Mouse (Mus musculus): ENCODE measurements around the gene Clmn. TPM values are rescaled to one million over a fixed set of nuclear protein-coding genes. Genes with fewer than 3 reads are reported as not detected.

Clmn gene
- polyA plus RNA-seq, 1 experiment from 2014 or later, result 0.79 TPM

DNA sequence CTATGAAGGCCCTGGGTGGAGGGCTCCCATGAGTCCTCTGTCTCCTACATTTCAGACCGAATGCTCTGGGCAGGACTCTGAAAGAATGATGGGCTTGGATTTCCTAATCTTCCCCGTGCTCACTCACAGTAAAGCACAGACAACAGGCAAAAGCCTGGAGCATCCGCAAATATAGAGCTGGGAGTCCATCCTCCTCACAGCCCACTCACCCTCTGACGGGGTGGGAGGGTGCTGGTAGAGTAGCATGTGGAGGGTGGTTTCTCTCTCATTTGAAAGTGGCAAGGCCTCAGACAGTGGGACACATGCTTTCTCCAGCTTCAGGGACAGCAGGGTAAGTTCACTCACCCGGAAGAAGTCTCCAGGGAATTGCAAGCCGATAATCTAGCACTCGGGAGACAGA, 21.2 kb upstream of the Clmn start:
- no peak for ATAC-seq (ENCODE audit: low read depth)
- no peaks in the 10 kb centered on the region for H3K36me3 ChIP-seq (ENCODE audit: control insufficient read depth, insufficient read depth, low read length)

GRCm38 (mm10) chr12:104882533-104882932, 17.7 kb upstream of the Clmn start:
- Histone ChIP-seq H3K4me2 (ENCODE audit: low read depth, low read length) (no peak overlapping the region), H3K27me3 (ENCODE audit: control insufficient read depth, insufficient read depth, low read length) (no peaks in the 10 kb centered on the region), H3K27ac (ENCODE audit: low read depth, low read length) (no peak overlapping the region), H3K4me1 (ENCODE audit: control insufficient read depth, insufficient read depth, low read length) (no peaks in the 10 kb centered on the region), H3K4me3 (ENCODE audit: low read depth, low read length) (no peak overlapping the region), H3K9me3 (ENCODE audit: control insufficient read depth, low read length) (no peaks in the 10 kb centered on the region), H3K9ac (replicated peaks; ENCODE audit: low read depth, low read length) (no peak overlapping the region), H3K36me3 (ENCODE audit: control insufficient read depth, insufficient read depth, low read length) (no peaks in the 10 kb centered on the region)
- ATAC-seq (ENCODE audit: low read depth), result no peak
- WGBS, result 59% methylated on average over 5 of the region's 5 CpGs

More for the DNA sequence above, 21.2 kb upstream of the Clmn start:
- H3K4me2 ChIP-seq (ENCODE audit: low read depth, low read length), result no peak overlapping the region
- no peak overlapping the region for H3K27ac ChIP-seq (ENCODE audit: low read depth, low read length)
- H3K4me3 ChIP-seq (ENCODE audit: low read depth, low read length), result no peak overlapping the region
- H3K27me3 ChIP-seq (ENCODE audit: control insufficient read depth, insufficient read depth, low read length), result no peaks in the 10 kb centered on the region
- no peaks in the 10 kb centered on the region for H3K4me1 ChIP-seq (ENCODE audit: control insufficient read depth, insufficient read depth, low read length)
- WGBS, result 81% methylated on average over 7 of the region's 7 CpGs
- no peaks in the 10 kb centered on the region for H3K9me3 ChIP-seq (ENCODE audit: control insufficient read depth, low read length)
- no peak overlapping the region for H3K9ac ChIP-seq (replicated peaks; ENCODE audit: low read depth, low read length)

GRCm38 (mm10) chr12:104882061-104882460, 17.2 kb upstream of the Clmn start:
- no peak overlapping the region for H3K4me2 ChIP-seq (ENCODE audit: low read depth, low read length)
- H3K27ac ChIP-seq (ENCODE audit: low read depth, low read length), result no peak overlapping the region
- no peak overlapping the region for H3K4me3 ChIP-seq (ENCODE audit: low read depth, low read length)
- ATAC-seq (ENCODE audit: low read depth), result no peak
- no peaks in the 10 kb centered on the region for H3K9me3 ChIP-seq (ENCODE audit: control insufficient read depth, low read length)
- H3K4me1 ChIP-seq (ENCODE audit: control insufficient read depth, insufficient read depth, low read length), result no peaks in the 10 kb centered on the region
- H3K9ac ChIP-seq (replicated peaks; ENCODE audit: low read depth, low read length), result no peak overlapping the region
- H3K36me3 ChIP-seq (ENCODE audit: control insufficient read depth, insufficient read depth, low read length), result no peaks in the 10 kb centered on the region
- 67% methylated on average over 2 of the region's 2 CpGs for WGBS
- H3K27me3 ChIP-seq (ENCODE audit: control insufficient read depth, insufficient read depth, low read length), result no peaks in the 10 kb centered on the region

GRCm38 (mm10) chr12:104881518-104882060, 16.7 kb upstream of the Clmn start:
- Histone ChIP-seq H3K9me3 (ENCODE audit: control insufficient read depth, low read length) (no peaks in the 10 kb centered on the region), H3K27ac (ENCODE audit: low read depth, low read length) (no peak overlapping the region), H3K9ac (replicated peaks; ENCODE audit: low read depth, low read length) (no peak overlapping the region), H3K4me1 (ENCODE audit: control insufficient read depth, insufficient read depth, low read length) (no peaks in the 10 kb centered on the region), H3K36me3 (ENCODE audit: control insufficient read depth, insufficient read depth, low read length) (no peaks in the 10 kb centered on the region), H3K4me2 (ENCODE audit: low read depth, low read length) (no peak overlapping the region), H3K27me3 (ENCODE audit: control insufficient read depth, insufficient read depth, low read length) (no peaks in the 10 kb centered on the region), H3K4me3 (ENCODE audit: low read depth, low read length) (no peak overlapping the region)
- 85% methylated on average over 4 of the region's 4 CpGs for WGBS
- no peak for ATAC-seq (ENCODE audit: low read depth)

GRCm38 (mm10) chr12:104880367-104880766, 15.5 kb upstream of the Clmn start:
- Histone ChIP-seq H3K9ac (replicated peaks; ENCODE audit: low read depth, low read length) (no peak overlapping the region), H3K27ac (ENCODE audit: low read depth, low read length) (no peak overlapping the region), H3K4me2 (ENCODE audit: low read depth, low read length) (no peak overlapping the region), H3K27me3 (ENCODE audit: control insufficient read depth, insufficient read depth, low read length) (no peaks in the 10 kb centered on the region), H3K4me3 (ENCODE audit: low read depth, low read length) (no peak overlapping the region), H3K4me1 (ENCODE audit: control insufficient read depth, insufficient read depth, low read length) (no peaks in the 10 kb centered on the region), H3K36me3 (ENCODE audit: control insufficient read depth, insufficient read depth, low read length) (no peaks in the 10 kb centered on the region), H3K9me3 (ENCODE audit: control insufficient read depth, low read length) (no peaks in the 10 kb centered on the region)
- 63% methylated on average over 12 of the region's 12 CpGs for WGBS
- ATAC-seq (ENCODE audit: low read depth), result no peak

GRCm38 (mm10) chr12:104879577-104879989, 14.7 kb upstream of the Clmn start:
- ATAC-seq (ENCODE audit: low read depth), result no peak
- Histone ChIP-seq H3K4me2 (ENCODE audit: low read depth, low read length) (no peak overlapping the region), H3K9ac (replicated peaks; ENCODE audit: low read depth, low read length) (no peak overlapping the region), H3K4me3 (ENCODE audit: low read depth, low read length) (no peak overlapping the region), H3K36me3 (ENCODE audit: control insufficient read depth, insufficient read depth, low read length) (no peaks in the 10 kb centered on the region), H3K4me1 (ENCODE audit: control insufficient read depth, insufficient read depth, low read length) (no peaks in the 10 kb centered on the region), H3K9me3 (ENCODE audit: control insufficient read depth, low read length) (no peaks in the 10 kb centered on the region), H3K27ac (ENCODE audit: low read depth, low read length) (no peak overlapping the region), H3K27me3 (ENCODE audit: control insufficient read depth, insufficient read depth, low read length) (no peaks in the 10 kb centered on the region)
- WGBS, result 38% methylated on average over 10 of the region's 10 CpGs

DNA sequence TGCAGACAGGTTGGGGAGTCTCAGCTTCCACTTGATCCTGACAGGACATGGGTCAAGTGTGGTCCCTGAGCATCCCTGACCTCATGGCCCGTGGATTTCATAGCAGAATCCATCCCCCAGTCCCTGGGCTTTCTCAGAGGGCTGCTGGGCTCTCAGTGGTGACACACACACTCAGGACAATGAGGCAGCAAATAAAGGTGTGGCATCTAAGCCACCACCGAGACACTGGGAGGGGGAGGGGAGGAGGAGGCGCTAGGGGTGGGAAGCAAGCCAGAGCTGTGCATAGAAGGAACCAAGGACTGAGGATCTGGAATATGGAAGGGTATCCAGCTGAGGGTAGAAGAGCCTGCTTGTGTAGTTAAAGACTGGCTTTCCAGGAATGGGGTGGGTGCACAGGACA, 11.2 kb upstream of the Clmn start:
- Histone ChIP-seq H3K9me3 (ENCODE audit: control insufficient read depth, low read length) (no peaks in the 10 kb centered on the region), H3K4me1 (ENCODE audit: control insufficient read depth, insufficient read depth, low read length) (no peaks in the 10 kb centered on the region)
- WGBS, result 63% methylated on average over 3 of the region's 3 CpGs

GRCm38 (mm10) chr12:104871987-104872386, 7.1 kb upstream of the Clmn start:
- Histone ChIP-seq H3K9me3 (ENCODE audit: control insufficient read depth, low read length) (no peaks in the 10 kb centered on the region), H3K9ac (replicated peaks; ENCODE audit: low read depth, low read length) (no peak overlapping the region), H3K27ac (ENCODE audit: low read depth, low read length) (no peak overlapping the region), H3K4me3 (ENCODE audit: low read depth, low read length) (no peak overlapping the region), H3K4me2 (ENCODE audit: low read depth, low read length) (no peak overlapping the region), H3K27me3 (ENCODE audit: control insufficient read depth, insufficient read depth, low read length) (no peaks in the 10 kb centered on the region), H3K4me1 (ENCODE audit: control insufficient read depth, insufficient read depth, low read length) (no peaks in the 10 kb centered on the region), H3K36me3 (ENCODE audit: control insufficient read depth, insufficient read depth, low read length) (no peaks in the 10 kb centered on the region)
- WGBS, result 70% methylated on average over 6 of the region's 6 CpGs
- no peak for ATAC-seq (ENCODE audit: low read depth)

More for the DNA sequence above, 11.2 kb upstream of the Clmn start:
- Histone ChIP-seq H3K27me3 (ENCODE audit: control insufficient read depth, insufficient read depth, low read length) (no peaks in the 10 kb centered on the region), H3K27ac (ENCODE audit: low read depth, low read length) (no peak overlapping the region), H3K9ac (replicated peaks; ENCODE audit: low read depth, low read length) (no peak overlapping the region), H3K36me3 (ENCODE audit: control insufficient read depth, insufficient read depth, low read length) (no peaks in the 10 kb centered on the region), H3K4me2 (ENCODE audit: low read depth, low read length) (no peak overlapping the region), H3K4me3 (ENCODE audit: low read depth, low read length) (no peak overlapping the region)
- no peak for ATAC-seq (ENCODE audit: low read depth)

DNA sequence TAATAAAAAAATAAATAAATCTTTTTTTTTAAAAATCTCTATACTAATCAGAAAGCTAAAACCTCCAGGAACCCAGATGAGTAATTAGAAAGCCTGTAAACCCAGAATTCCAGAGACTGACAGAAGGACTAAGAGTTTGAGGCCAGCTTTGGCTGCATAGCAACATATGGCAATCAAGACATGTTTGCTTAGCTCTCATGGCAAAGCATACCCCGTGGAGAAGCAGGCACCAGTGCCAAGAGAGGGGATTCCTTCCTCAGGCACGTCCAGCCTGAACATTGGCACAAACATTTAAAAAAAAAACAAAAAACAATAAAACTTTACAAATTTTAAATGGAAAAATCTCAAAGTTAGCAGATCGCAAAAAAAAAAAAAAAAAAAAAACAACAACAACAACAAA, 4.9 kb upstream of the Clmn start:
- Histone ChIP-seq H3K36me3 (ENCODE audit: control insufficient read depth, insufficient read depth, low read length) (no peaks in the 10 kb centered on the region), H3K27ac (ENCODE audit: low read depth, low read length) (no peak overlapping the region), H3K9me3 (ENCODE audit: control insufficient read depth, low read length) (no peaks in the 10 kb centered on the region), H3K4me3 (ENCODE audit: low read depth, low read length) (no peak overlapping the region), H3K27me3 (ENCODE audit: control insufficient read depth, insufficient read depth, low read length) (no peaks in the 10 kb centered on the region), H3K4me1 (ENCODE audit: control insufficient read depth, insufficient read depth, low read length) (no peaks in the 10 kb centered on the region), H3K9ac (replicated peaks; ENCODE audit: low read depth, low read length) (no peak overlapping the region), H3K4me2 (ENCODE audit: low read depth, low read length) (no peak overlapping the region)
- 87% methylated on average over 3 of the region's 3 CpGs for WGBS
- ATAC-seq (ENCODE audit: low read depth), result no peak

All from neural tube, embryonic 14.5 days (tissue).